Mouse (Mus musculus) megakaryocyte, embryonic 14.5 days (primary cell): ENCODE results near the gene Fgd6.

Experiments used
- FLI1 ChIP-seq: IDR thresholded peaks from 2 replicates; pipeline ENCODE4 v1.6.1; 2012; ENCODE audit warnings: low read length, inconsistent platforms, mixed read lengths
- GATA1 ChIP-seq: IDR thresholded peaks from 3 replicates; pipeline ENCODE4 v1.6.1; 2012; ENCODE audit warnings: mixed read lengths, low read length, inconsistent platforms, borderline replicate concordance

DNA sequence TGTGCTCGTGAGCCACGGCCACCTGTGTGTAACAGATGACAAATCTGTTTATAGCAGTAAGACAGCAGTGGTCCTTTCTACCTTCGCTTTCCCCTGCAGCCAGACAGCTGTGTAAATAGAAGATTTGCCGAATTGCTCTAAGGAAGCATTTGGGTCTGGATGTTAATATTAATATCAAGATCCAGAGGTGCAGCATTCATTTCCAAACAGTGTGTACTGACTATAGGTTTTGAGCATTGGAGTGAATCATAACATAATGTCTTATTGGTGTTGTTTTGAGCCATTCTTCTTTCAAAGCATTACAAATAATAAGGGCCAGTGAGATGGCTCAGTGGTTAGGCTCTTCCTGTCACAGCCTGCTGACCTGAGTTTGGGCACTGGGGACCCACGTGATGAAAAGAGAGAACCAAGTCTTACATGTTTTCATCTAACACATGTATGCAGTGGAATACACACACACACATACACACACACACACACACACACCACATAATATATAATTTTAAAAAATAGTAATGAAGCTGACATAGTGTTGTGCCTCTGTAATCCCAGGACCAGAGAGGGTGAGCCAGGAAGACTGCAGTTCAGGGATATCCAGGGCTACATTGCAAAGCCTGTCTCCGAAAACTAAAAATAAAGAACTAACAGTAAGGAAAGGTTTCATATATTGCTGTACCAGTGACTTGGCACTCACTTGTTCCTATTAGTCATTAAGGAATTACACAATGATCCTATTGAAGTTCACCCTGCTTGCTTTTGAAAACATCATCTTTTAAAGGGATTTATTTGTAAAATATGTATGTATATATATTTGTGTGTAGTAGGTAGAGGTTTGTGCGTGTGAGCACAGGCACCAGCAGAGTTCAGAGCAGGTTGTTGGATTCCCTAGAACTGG is 2.8 kb downstream of the Fgd6 start:
- TF ChIP-seq FLI1 (no peak), GATA1 (no peak)
